Mouse (Mus musculus) MEL (cell line): ENCODE data around the gene Eml2. TPM values are rescaled to one million over a fixed set of nuclear protein-coding genes. Genes with fewer than 3 reads are reported as not detected.

ENCODE experiments used
- DNase-seq: peaks from one replicate; pipeline ENCODE4 v3.0.0; 2011; ENCODE audit warnings: low read depth, low spot score
- H3K27ac ChIP-seq: 2 replicates; pipeline ENCODE4 v1.5.1; 2012; ENCODE audit warnings: low read depth, mild to moderate bottlenecking, control low read depth, low read length, moderate library complexity; ENCODE audit not compliant: control insufficient read depth
- H3K27me3 ChIP-seq, 2 experiments: fragments of 150-350 bp in 1 of 2; sonication (generic) in 1 of 2; 2 replicates each; pipeline ENCODE4 v1.6.1; 2012; ENCODE audit warnings: low read length in 2 of 2, mild to moderate bottlenecking in 2 of 2, improper control_type of control experiment in 1 of 2, moderate library complexity in 1 of 2; ENCODE audit not compliant: insufficient read depth in 2 of 2, control insufficient read depth in 1 of 2
- H3K36me3 ChIP-seq, 2 experiments: 2 replicates each; pipeline ENCODE4 v1.6.1; 2012 to 2014; ENCODE audit warnings: low read length in 2 of 2, improper control_type of control experiment in 1 of 2, inconsistent platforms in 1 of 2, mild to moderate bottlenecking in 1 of 2; ENCODE audit not compliant: insufficient read depth in 2 of 2, control insufficient read depth in 1 of 2
- H3K4me1 ChIP-seq, 2 experiments: fragments of 150-350 bp in 1 of 2; sonication (generic) in 1 of 2; 2 replicates each; pipeline ENCODE4 v1.6.1; 2012; ENCODE audit warnings: low read length in 2 of 2, improper control_type of control experiment in 1 of 2, mild to moderate bottlenecking in 1 of 2; ENCODE audit not compliant: insufficient read depth in 2 of 2, control insufficient read depth in 1 of 2
- H3K4me3 ChIP-seq, 2 experiments: fragments of 150-350 bp in 1 of 2; sonication (generic) in 1 of 2; 2 replicates each; pipeline ENCODE4 v1.5.1; 2012; ENCODE audit warnings: low read depth in 2 of 2, low read length in 2 of 2, mild to moderate bottlenecking in 2 of 2, moderate library complexity in 2 of 2, control low read depth in 1 of 2, improper control_type of control experiment in 1 of 2; ENCODE audit not compliant: control insufficient read depth in 1 of 2, insufficient read depth in 1 of 2
- H3K79me2 ChIP-seq: 2 replicates; pipeline ENCODE4 v1.6.1; 2012; ENCODE audit warnings: mild to moderate bottlenecking, low read length, moderate library complexity; ENCODE audit not compliant: control insufficient read depth, poor library complexity, insufficient read depth
- H3K9ac ChIP-seq: 2 replicates; pipeline ENCODE4 v1.6.1; 2012; ENCODE audit warnings: low read depth, mild to moderate bottlenecking, control low read depth, low read length, moderate library complexity; ENCODE audit not compliant: control insufficient read depth, poor library complexity, severe bottlenecking
- H3K9me3 ChIP-seq: fragments of 150-350 bp; sonication (generic); replicated peaks from 2 replicates; pipeline ENCODE4 v1.6.1; 2012; ENCODE audit warnings: mild to moderate bottlenecking, low read length, improper control_type of control experiment, moderate library complexity; ENCODE audit not compliant: insufficient read depth
- BHLHE40 ChIP-seq: IDR thresholded peaks from 2 replicates; pipeline ENCODE4 v1.6.1; 2012; ENCODE audit warnings: low read depth, mild to moderate bottlenecking, inconsistent platforms, low read length, improper control_type of control experiment, borderline replicate concordance
- CHD1 ChIP-seq: IDR thresholded peaks from 2 replicates; pipeline ENCODE4 v1.6.1; 2012; ENCODE audit warnings: low read depth, mild to moderate bottlenecking, inconsistent platforms, low read length, improper control_type of control experiment
- CHD2 ChIP-seq: IDR thresholded peaks from 2 replicates; pipeline ENCODE4 v1.6.1; 2011; ENCODE audit warnings: low read length, improper control_type of control experiment
- CTCF ChIP-seq, 3 experiments: IDR thresholded peaks in 2 of 3; conservative IDR thresholded peaks in 1 of 3; 2 replicates each; pipeline ENCODE4 v1.5.1; 2011 to 2012; ENCODE audit warnings: low read length in 3 of 3, low read depth in 2 of 3, mild to moderate bottlenecking in 2 of 3, improper control_type of control experiment in 1 of 3, inconsistent platforms in 1 of 3, mixed read lengths in 1 of 3, moderate library complexity in 1 of 3; ENCODE audit not compliant: control insufficient read depth in 1 of 3, insufficient read depth in 1 of 3, poor library complexity in 1 of 3, severe bottlenecking in 1 of 3
- E2F4 ChIP-seq: IDR thresholded peaks from 2 replicates; pipeline ENCODE4 v1.6.1; 2011; ENCODE audit warnings: low read depth, low read length, improper control_type of control experiment, borderline replicate concordance
- ELF1 ChIP-seq: IDR thresholded peaks from 2 replicates; pipeline ENCODE4 v1.6.1; 2014; ENCODE audit warnings: low read depth, mild to moderate bottlenecking, inconsistent platforms, low read length, improper control_type of control experiment, moderate library complexity
- EP300 ChIP-seq, 2 experiments: IDR thresholded peaks; 2 replicates each; pipeline ENCODE4 v1.6.1; 2011; ENCODE audit warnings: improper control_type of control experiment in 2 of 2, low read length in 2 of 2, low read depth in 1 of 2, mild to moderate bottlenecking in 1 of 2
- ETS1 ChIP-seq: IDR thresholded peaks from 2 replicates; pipeline ENCODE4 v1.6.1; 2012; ENCODE audit warnings: low read depth, mild to moderate bottlenecking, inconsistent platforms, low read length, improper control_type of control experiment, moderate library complexity
- GABPA ChIP-seq: IDR thresholded peaks from 2 replicates; pipeline ENCODE4 v1.6.1; 2012; ENCODE audit warnings: low read depth, mild to moderate bottlenecking, inconsistent platforms, low read length, improper control_type of control experiment, moderate library complexity
- GATA1 ChIP-seq: IDR thresholded peaks from 2 replicates; pipeline ENCODE4 v1.6.1; 2011; ENCODE audit warnings: low read depth, low read length, improper control_type of control experiment
- JUND ChIP-seq: IDR thresholded peaks from 2 replicates; pipeline ENCODE4 v1.6.1; 2011; ENCODE audit warnings: low read depth, mild to moderate bottlenecking, improper control_type of control experiment, low read length
- KAT2A ChIP-seq: conservative IDR thresholded peaks from 2 replicates; pipeline ENCODE4 v1.6.1; 2012; ENCODE audit warnings: low read depth, low read length, improper control_type of control experiment, inconsistent platforms
- MAFK ChIP-seq: IDR thresholded peaks from 2 replicates; pipeline ENCODE4 v1.6.1; 2011; ENCODE audit warnings: low read depth, mild to moderate bottlenecking, low read length, improper control_type of control experiment, borderline replicate concordance
- MAX ChIP-seq: IDR thresholded peaks from 2 replicates; pipeline ENCODE4 v1.6.1; 2011; ENCODE audit warnings: low read length, improper control_type of control experiment
- MAZ ChIP-seq: IDR thresholded peaks from 2 replicates; pipeline ENCODE4 v1.6.1; 2012; ENCODE audit warnings: low read depth, mild to moderate bottlenecking, inconsistent platforms, low read length, improper control_type of control experiment
- MEF2A ChIP-seq: IDR thresholded peaks from 2 replicates; pipeline ENCODE4 v1.6.1; 2014; ENCODE audit warnings: low read depth, mild to moderate bottlenecking, inconsistent platforms, low read length, improper control_type of control experiment; ENCODE audit not compliant: poor library complexity, insufficient replicate concordance, severe bottlenecking; ENCODE audit errors: extremely low read depth
- MXI1 ChIP-seq: IDR thresholded peaks from 2 replicates; pipeline ENCODE4 v1.6.1; 2011; ENCODE audit warnings: mild to moderate bottlenecking, low read depth, low read length, improper control_type of control experiment
- MYB ChIP-seq: IDR thresholded peaks from 2 replicates; pipeline ENCODE4 v1.6.1; 2011; ENCODE audit warnings: mild to moderate bottlenecking, low read depth, low read length, improper control_type of control experiment
- MYC ChIP-seq: IDR thresholded peaks from 2 replicates; pipeline ENCODE4 v1.6.1; 2011; ENCODE audit warnings: low read depth, mild to moderate bottlenecking, low read length, improper control_type of control experiment, moderate library complexity
- NRF1 ChIP-seq: IDR thresholded peaks from 2 replicates; pipeline ENCODE4 v1.6.1; 2014; ENCODE audit warnings: low read depth, mild to moderate bottlenecking, inconsistent platforms, low read length, improper control_type of control experiment, moderate library complexity; ENCODE audit not compliant: poor library complexity, insufficient read depth, severe bottlenecking
- POLR2A ChIP-seq, 2 experiments: IDR thresholded peaks; 2 replicates each; pipeline ENCODE4 v1.6.1; 2011 to 2012; ENCODE audit warnings: low read length in 2 of 2, mild to moderate bottlenecking in 2 of 2, control low read depth in 1 of 2, improper control_type of control experiment in 1 of 2, low read depth in 1 of 2, moderate library complexity in 1 of 2; ENCODE audit not compliant: control insufficient read depth in 1 of 2, insufficient read depth in 1 of 2, poor library complexity in 1 of 2
- POLR2AphosphoS2 ChIP-seq: IDR thresholded peaks from 2 replicates; pipeline ENCODE4 v1.6.1; 2011; ENCODE audit warnings: low read length, improper control_type of control experiment
- POLR2AphosphoS5 ChIP-seq: IDR thresholded peaks from 2 replicates; pipeline ENCODE4 v1.6.1; 2012; ENCODE audit warnings: low read depth, borderline replicate concordance, mild to moderate bottlenecking, inconsistent platforms, low read length, moderate library complexity, mixed read lengths
- RAD21 ChIP-seq: IDR thresholded peaks from 2 replicates; pipeline ENCODE4 v1.6.1; 2011; ENCODE audit warnings: mild to moderate bottlenecking, low read depth, low read length, improper control_type of control experiment
- RCOR1 ChIP-seq: IDR thresholded peaks from 2 replicates; pipeline ENCODE4 v1.6.1; 2012; ENCODE audit warnings: low read depth, mild to moderate bottlenecking, inconsistent platforms, low read length, improper control_type of control experiment
- SIN3A ChIP-seq: IDR thresholded peaks from 2 replicates; pipeline ENCODE4 v1.6.1; 2012; ENCODE audit warnings: low read length, improper control_type of control experiment, inconsistent platforms
- SMC3 ChIP-seq: IDR thresholded peaks from 2 replicates; pipeline ENCODE4 v1.6.1; 2011; ENCODE audit warnings: low read depth, low read length, improper control_type of control experiment
- TCF12 ChIP-seq: IDR thresholded peaks from 2 replicates; pipeline ENCODE4 v1.6.1; 2014; ENCODE audit warnings: low read depth, mild to moderate bottlenecking, inconsistent platforms, low read length, improper control_type of control experiment, moderate library complexity
- UBTF ChIP-seq: IDR thresholded peaks from 2 replicates; pipeline ENCODE4 v1.6.1; 2012; ENCODE audit warnings: low read depth, mild to moderate bottlenecking, inconsistent platforms, low read length, improper control_type of control experiment, moderate library complexity, borderline replicate concordance; ENCODE audit not compliant: insufficient read depth
- USF2 ChIP-seq, 2 experiments: IDR thresholded peaks; 2 replicates each; pipeline ENCODE4 v1.6.1; 2011 to 2012; ENCODE audit warnings: improper control_type of control experiment in 2 of 2, low read length in 2 of 2, borderline replicate concordance in 1 of 2, inconsistent platforms in 1 of 2, low read depth in 1 of 2, mild to moderate bottlenecking in 1 of 2; ENCODE audit not compliant: insufficient read depth in 1 of 2
- ZC3H11A ChIP-seq: IDR thresholded peaks from 2 replicates; pipeline ENCODE4 v1.6.1; 2012; ENCODE audit warnings: low read depth, mild to moderate bottlenecking, inconsistent platforms, low read length, improper control_type of control experiment
- ZKSCAN1 ChIP-seq: IDR thresholded peaks from 2 replicates; pipeline ENCODE4 v1.6.1; 2012; ENCODE audit warnings: low read depth, mild to moderate bottlenecking, inconsistent platforms, low read length, improper control_type of control experiment, moderate library complexity
- ZMIZ1 ChIP-seq: IDR thresholded peaks from 2 replicates; pipeline ENCODE4 v1.6.1; 2012; ENCODE audit warnings: low read depth, mild to moderate bottlenecking, inconsistent platforms, low read length, improper control_type of control experiment, moderate library complexity
- ZNF384 ChIP-seq: IDR thresholded peaks from 2 replicates; pipeline ENCODE4 v1.6.1; 2012; ENCODE audit warnings: low read depth, mild to moderate bottlenecking, inconsistent platforms, low read length, improper control_type of control experiment
- polyA plus RNA-seq, 2 experiments: library from polyadenylated mRNA; stranded (reverse) in 1 of 2; unstranded in 1 of 2; fragments of >175 nt in 1 of 2; fragments of >200 nt in 1 of 2; gene quantifications; 2 replicates each; pipeline versions ENCODE4 v1.2.1 to v1.2.4; 2012; ENCODE audit warnings: low replicate concordance in 2 of 2, low read depth in 1 of 2; ENCODE audit not compliant: insufficient read length in 2 of 2, insufficient read depth in 1 of 2, missing spikeins in 1 of 2
- total RNA-seq: library from RNA; depleted of rRNA; stranded (reverse); fragments of 300-350 nt; gene quantifications from 2 replicates; pipeline ENCODE4 v1.2.3, GENCODE M21; 2012

Eml2 gene
- total and polyA plus RNA-seq, 3 experiments: 22.0 to 43.6 TPM; not detected in 1

DNA sequence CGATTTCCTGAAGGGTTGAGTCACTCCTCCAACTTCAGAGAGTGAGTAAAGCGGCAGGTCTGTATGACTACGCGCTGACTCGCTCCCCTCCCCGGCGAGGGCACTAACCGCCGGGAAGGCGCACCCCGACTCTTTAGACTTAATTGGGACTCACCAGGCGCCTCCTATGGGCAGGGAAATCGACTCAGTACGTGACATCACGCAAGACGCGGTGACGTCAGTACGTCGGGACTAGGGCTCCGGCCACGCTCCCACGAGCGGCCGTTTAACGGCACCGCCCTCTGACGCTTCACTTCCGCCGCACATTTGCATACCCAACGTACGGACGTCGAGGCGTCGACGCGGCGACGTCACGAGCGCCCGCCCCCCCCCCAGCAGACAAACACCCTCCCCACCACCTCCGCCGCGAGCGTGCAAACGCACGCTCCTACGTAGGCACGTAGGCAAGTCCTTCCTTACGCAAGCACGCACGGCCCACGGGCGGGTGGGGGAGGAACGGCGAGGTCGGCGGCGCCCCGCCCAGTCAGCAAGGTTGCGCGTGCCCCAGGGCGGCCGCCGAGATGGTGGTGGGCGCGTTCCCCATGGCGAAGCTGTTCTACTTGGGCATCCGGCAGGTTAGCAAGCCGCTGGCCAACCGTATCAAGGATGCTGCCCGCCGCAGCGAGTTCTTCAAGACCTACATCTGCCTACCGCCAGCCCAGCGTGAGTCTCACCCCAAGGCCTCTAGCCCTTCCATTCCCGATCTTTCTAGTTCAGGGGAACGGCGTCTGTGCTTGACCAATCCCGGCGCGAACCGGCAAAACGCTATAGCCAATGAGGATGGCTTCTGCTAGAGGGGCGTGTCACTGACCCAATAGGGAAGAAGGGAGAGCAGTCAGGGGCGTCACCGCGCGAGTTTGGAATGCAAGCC lies 51.9 kb downstream of the Eml2 start, which contains the start of gene Opa3:
TSS of gene Opa3 (plus strand) at position 452 of the 910 bp plus-strand sequence.
- peaks cover 0 to 7% of the 10 kb centered on the region in 2 experiments; a peak in 3 of 4 replicates for H3K4me1 ChIP-seq
- no peaks in the 10 kb centered on the region for H3K36me3 ChIP-seq
- peak within 1 kb of the TSS; percentile 88 for H3K9ac ChIP-seq
- peaks cover 43% of the 10 kb centered on the region for H3K79me2 ChIP-seq
- H3K9me3 ChIP-seq: no peaks in the 10 kb centered on the region
- peak within 1 kb of the TSS; percentile 94 for H3K27ac ChIP-seq
- H3K27me3 ChIP-seq: no peaks in the 10 kb centered on the region
- DNase-seq: peak; percentile 100
- peak within 1 kb of the TSS; percentile 81 to 92 for H3K4me3 ChIP-seq
- TF ChIP-seq ZMIZ1: peak; percentile 54; the same call in 1 of the 2 replicates
- TF ChIP-seq SMC3: no peak
- TF ChIP-seq SIN3A: peak; percentile 70
- TF ChIP-seq ELF1: 0 out of 2 replicates have a peak, but pooled peaks have one; percentile 21
- TF ChIP-seq MYB: peak; percentile 77
- no peak for TF ChIP-seq JUND
- no peak for TF ChIP-seq USF2 (IDR thresholded peaks at IDR 0.05; ENCODE audit: borderline replicate concordance in 1 of 2, insufficient read depth in 1 of 2, low read depth in 1 of 2, low read length in 2 of 2)
- peak; percentile 98 for TF ChIP-seq MAZ
- TF ChIP-seq MEF2A: no peak
- TF ChIP-seq CHD2: peak; percentile 86
- TF ChIP-seq TCF12: peak; percentile 11; the same call in 1 of the 2 replicates
- no peak for TF ChIP-seq CTCF (IDR thresholded peaks at IDR 0.05 in 2 of 3, conservative IDR thresholded peaks at IDR 0.05 in 1 of 3; ENCODE audit: control insufficient read depth in 1 of 3, insufficient read depth in 1 of 3, low read depth in 2 of 3, low read length in 3 of 3, poor library complexity in 1 of 3, severe bottlenecking in 1 of 3)
- TF ChIP-seq RAD21: no peak
- no peak for TF ChIP-seq MAFK
- no peak for TF ChIP-seq ZC3H11A
- TF ChIP-seq ETS1: peak; percentile 69; the same call in 1 of the 2 replicates
- TF ChIP-seq BHLHE40: peak; percentile 27; the same call in 1 of the 2 replicates
- peak; percentile 86 for TF ChIP-seq MXI1
- no peak for TF ChIP-seq UBTF
- TF ChIP-seq ZNF384: no peak
- 0 out of 2 replicates have a peak, but pooled peaks have one; percentile 39 for TF ChIP-seq CHD1
- TF ChIP-seq ZKSCAN1: no peak
- no peak; the same call in 1 of the 2 replicates for TF ChIP-seq POLR2AphosphoS5
- no peak for TF ChIP-seq GATA1
- TF ChIP-seq MYC: peak; percentile 45; the same call in 1 of the 2 replicates
- peak; percentile 54; the same call in 1 of the 2 replicates for TF ChIP-seq NRF1
- peak in 1 of 2 experiments; percentile 11; a peak in 2 of 4 replicates for TF ChIP-seq EP300 (IDR thresholded peaks at IDR 0.05; ENCODE audit: low read depth in 1 of 2, low read length in 2 of 2)
- TF ChIP-seq E2F4: no peak
- TF ChIP-seq RCOR1: no peak
- TF ChIP-seq POLR2A (IDR thresholded peaks at IDR 0.05; ENCODE audit: control insufficient read depth in 1 of 2, insufficient read depth in 1 of 2, low read depth in 1 of 2, low read length in 2 of 2, poor library complexity in 1 of 2): peak; percentile 78 to 91
- peak; percentile 79 for TF ChIP-seq MAX
- no peak; the same call in 1 of the 2 replicates for TF ChIP-seq GABPA
- TF ChIP-seq KAT2A: peak; percentile 53; the same call in 1 of the 2 replicates
- TF ChIP-seq POLR2AphosphoS2: peak; percentile 87
